Mouse (Mus musculus) small intestine, adult 2 months (tissue): ENCODE measurements around the gene Usp25. TPM values are rescaled to one million over a fixed set of nuclear protein-coding genes. Genes with fewer than 3 reads are reported as not detected.

ENCODE experiments used
- H3K27ac ChIP-seq: fragments of 200-500 bp; 2 replicates; pipeline ENCODE4 v1.5.1; 2012; ENCODE audit warnings: low read depth, low read length, control low read depth, inconsistent platforms; ENCODE audit not compliant: insufficient read depth
- H3K27me3 ChIP-seq: fragments of 200-500 bp; 2 replicates; pipeline ENCODE4 v1.6.1; 2012; ENCODE audit warnings: mild to moderate bottlenecking, moderate library complexity, low read length, inconsistent platforms; ENCODE audit not compliant: control insufficient read depth, insufficient read depth
- H3K36me3 ChIP-seq: fragments of 200-500 bp; 2 replicates; pipeline ENCODE4 v1.6.1; 2012; ENCODE audit warnings: mild to moderate bottlenecking, low read length, control low read depth, inconsistent platforms; ENCODE audit not compliant: control insufficient read depth, insufficient read depth
- H3K4me1 ChIP-seq: fragments of 200-500 bp; 2 replicates; pipeline ENCODE4 v1.6.1; 2012; ENCODE audit warnings: low read length, inconsistent platforms, mixed read lengths; ENCODE audit not compliant: control insufficient read depth, insufficient read depth, insufficient read length
- H3K4me3 ChIP-seq: fragments of 200-500 bp; 2 replicates; pipeline ENCODE4 v1.5.1; 2012; ENCODE audit warnings: low read depth, mild to moderate bottlenecking, control low read depth, inconsistent platforms, low read length, moderate library complexity
- CTCF ChIP-seq: fragments of 200-500 bp; IDR thresholded peaks from 2 replicates; pipeline ENCODE4 v1.5.1; 2012; ENCODE audit warnings: low read depth, mild to moderate bottlenecking, control low read depth, inconsistent platforms, low read length, moderate library complexity, mixed read lengths; ENCODE audit not compliant: insufficient replicate concordance, insufficient read length; ENCODE audit errors: extremely low read depth
- POLR2A ChIP-seq: fragments of 200-500 bp; IDR thresholded peaks from 2 replicates; pipeline ENCODE4 v1.6.1; 2012; ENCODE audit warnings: low read depth, mild to moderate bottlenecking, control low read depth, inconsistent platforms, low read length, moderate library complexity
- WGBS: fragments of 180-500 bp; shearing (Covaris S2); methylation state at CpG from one replicate; pipeline ENCODE4 v1.1.7; 2018; 5-methylcytosine and 5-hydroxymethylcytosine counted together
- polyA plus RNA-seq: library from polyadenylated mRNA; depleted of rRNA; stranded (reverse); fragments of >200 nt; gene quantifications from 2 replicates; pipeline ENCODE4 v1.2.3, GENCODE M21; 2012

The Usp25 gene
- polyA plus RNA-seq, 1 experiment = 53.9 TPM

DNA sequence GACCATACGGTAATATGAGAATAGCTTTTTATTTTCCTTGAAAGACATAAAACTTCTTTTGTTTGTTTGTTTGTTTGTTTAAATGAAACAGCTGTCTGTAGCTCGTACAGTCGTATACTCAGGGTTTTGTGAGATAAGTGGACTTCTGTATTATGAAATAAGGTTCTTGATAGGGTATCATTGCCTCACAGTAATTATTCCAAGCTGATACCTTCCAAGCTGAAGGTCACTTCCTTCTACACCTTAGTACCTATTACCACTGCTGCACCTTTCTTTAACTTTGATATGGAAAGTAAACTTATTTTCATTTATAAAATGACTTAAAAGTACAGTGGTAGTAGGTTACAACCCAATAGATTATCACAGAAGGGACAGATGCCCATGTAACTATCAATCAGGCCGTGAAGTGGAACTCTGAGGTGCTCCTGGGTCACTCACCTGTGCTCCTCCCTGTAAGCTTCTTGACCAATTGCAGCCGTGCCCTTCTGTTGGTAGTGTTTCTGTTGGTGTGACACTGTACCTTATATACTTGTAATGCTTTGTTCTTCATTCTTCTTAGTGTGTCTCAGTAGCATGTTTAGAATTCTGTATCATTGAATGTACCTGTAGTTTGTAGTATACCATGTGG lies 90.2 kb downstream of the Usp25 start:
- 35% methylated on average over 5 of the region's 5 CpGs for WGBS
- Histone ChIP-seq H3K27me3 (no peaks in the 10 kb centered on the region), H3K4me3 (no peak overlapping the region), H3K4me1 (no peaks in the 10 kb centered on the region), H3K36me3 (peaks cover 22% of the 10 kb centered on the region), H3K27ac (no peak overlapping the region)
- no peak for TF ChIP-seq POLR2A
- TF ChIP-seq CTCF = no peak

DNA sequence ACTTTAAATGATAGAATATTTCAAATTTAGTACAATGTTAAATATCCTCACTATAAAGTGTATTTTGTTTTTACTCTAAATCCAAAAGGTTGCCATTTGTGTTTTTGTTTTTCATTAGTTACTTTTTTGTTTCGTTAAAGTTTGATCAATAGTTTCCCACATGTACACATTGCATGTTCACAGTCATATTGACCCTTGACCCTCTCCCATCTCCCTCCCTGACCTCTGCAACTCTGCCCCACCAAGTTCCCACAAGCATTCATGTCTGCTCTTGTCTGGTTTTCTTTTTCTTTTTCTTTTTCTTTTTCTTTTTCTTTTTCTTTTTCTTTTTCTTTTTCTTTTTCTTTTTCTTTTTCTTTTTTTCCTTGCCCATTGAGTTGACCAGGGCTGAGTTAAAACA lies 97.8 kb downstream of the Usp25 start:
- no peak overlapping the region for H3K27ac ChIP-seq
- H3K4me3 ChIP-seq = no peak overlapping the region
- no peaks in the 10 kb centered on the region for H3K4me1 ChIP-seq
- TF ChIP-seq POLR2A (no peak), CTCF (no peak)
- peaks cover 49% of the 10 kb centered on the region for H3K36me3 ChIP-seq
- H3K27me3 ChIP-seq = no peaks in the 10 kb centered on the region
- WGBS = 76% methylated on average over 1 of the region's 1 CpGs

DNA sequence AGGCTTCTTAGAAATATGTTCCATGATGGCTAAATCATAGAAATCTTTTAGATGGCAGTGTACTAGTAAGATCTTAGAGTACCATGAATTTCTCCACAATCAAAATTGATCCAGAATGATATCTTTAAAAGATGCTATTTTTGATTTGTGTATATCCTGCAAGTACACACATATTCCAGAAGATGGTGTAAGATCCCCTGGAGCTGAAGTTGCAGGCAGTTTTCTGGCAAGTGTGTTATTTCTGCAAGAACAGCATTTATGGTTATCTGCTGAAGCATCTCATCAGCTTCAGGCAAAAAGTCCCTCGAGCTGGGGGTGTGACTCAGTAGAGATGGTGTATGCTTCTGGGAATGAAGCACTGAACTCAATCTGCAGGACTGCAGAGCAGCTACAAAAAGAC lies 112.4 kb downstream of the Usp25 start:
- WGBS = 21% methylated on average over 1 of the region's 1 CpGs
- Histone ChIP-seq H3K4me3 (no peak overlapping the region), H3K27me3 (no peaks in the 10 kb centered on the region), H3K36me3 (no peaks in the 10 kb centered on the region), H3K4me1 (no peaks in the 10 kb centered on the region), H3K27ac (no peak overlapping the region)
- TF ChIP-seq CTCF = no peak
- TF ChIP-seq POLR2A = no peak

DNA sequence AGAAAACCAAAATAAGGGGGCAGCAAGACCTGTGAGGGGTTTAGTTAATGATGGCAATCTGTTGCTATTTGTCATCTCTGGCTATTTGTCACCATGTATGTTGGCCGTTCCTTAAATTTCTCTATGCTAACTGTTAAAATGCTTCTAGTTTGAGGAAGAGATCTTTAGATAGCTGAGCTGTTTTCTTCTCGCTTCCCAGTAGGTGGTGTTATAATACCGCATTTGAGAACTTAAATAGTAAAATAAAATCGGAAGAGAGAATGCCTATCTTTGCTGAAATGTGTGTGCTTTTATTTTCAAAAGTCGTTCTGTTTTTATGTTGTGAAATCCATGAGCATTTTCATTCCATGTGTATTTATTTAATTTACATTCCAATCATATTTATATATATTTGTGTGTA lies 115.2 kb downstream of the Usp25 start:
- no peak overlapping the region for H3K27ac ChIP-seq
- H3K36me3 ChIP-seq = no peaks in the 10 kb centered on the region
- WGBS = 14% methylated on average over 5 of the region's 5 CpGs
- no peaks in the 10 kb centered on the region for H3K27me3 ChIP-seq
- no peaks in the 10 kb centered on the region for H3K4me1 ChIP-seq
- H3K4me3 ChIP-seq = no peak overlapping the region
- no peak for TF ChIP-seq POLR2A
- no peak for TF ChIP-seq CTCF

DNA sequence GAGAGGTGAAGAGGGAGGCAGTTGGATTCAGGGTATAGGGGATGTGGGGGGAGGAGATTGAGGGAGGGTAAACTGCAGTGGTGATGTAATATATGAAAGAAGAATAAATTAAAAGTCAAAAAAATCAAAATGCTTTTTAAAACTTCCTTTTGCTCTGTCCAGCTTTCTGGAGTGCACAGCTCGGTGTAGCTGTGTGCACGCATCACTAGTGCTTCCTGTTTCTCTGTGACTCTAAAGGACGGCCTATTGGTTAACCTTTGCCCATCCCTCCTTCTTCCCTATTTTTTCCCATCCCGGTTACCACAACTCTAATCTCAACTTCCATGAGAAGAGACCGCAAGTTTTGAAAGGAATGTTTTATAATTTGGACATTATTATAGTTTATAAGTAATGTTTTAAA lies 119.5 kb downstream of the Usp25 start:
- Histone ChIP-seq H3K36me3 (no peaks in the 10 kb centered on the region), H3K4me3 (no peak overlapping the region), H3K4me1 (no peaks in the 10 kb centered on the region), H3K27ac (no peak overlapping the region), H3K27me3 (no peaks in the 10 kb centered on the region)
- TF ChIP-seq POLR2A (no peak), CTCF (no peak)
- 29% methylated on average over 5 of the region's 5 CpGs for WGBS

DNA sequence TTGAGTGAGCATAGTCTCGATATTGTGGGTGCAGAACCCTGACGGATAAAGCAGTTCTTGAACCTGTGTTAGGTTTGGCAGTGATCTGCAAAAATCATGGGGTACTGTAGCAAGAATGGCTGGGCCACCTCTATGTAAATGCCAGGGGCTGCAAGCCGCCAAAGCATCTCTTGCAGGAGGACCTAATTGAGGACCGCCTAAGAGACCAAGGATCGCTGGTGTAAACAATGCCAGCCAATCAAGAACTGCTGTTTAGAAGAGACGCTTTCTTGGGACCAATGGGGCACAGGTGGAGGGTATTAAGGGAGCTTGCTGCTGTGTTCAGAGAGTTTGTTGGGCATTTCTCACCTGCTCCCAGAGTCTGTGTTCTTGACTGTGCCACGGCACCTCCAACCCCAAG lies 127.1 kb downstream of the Usp25 start:
- Histone ChIP-seq H3K27me3 (no peaks in the 10 kb centered on the region), H3K27ac (no peak overlapping the region), H3K4me1 (no peaks in the 10 kb centered on the region), H3K36me3 (no peaks in the 10 kb centered on the region), H3K4me3 (no peak overlapping the region)
- 91% methylated on average over 7 of the region's 7 CpGs for WGBS
- no peak for TF ChIP-seq CTCF
- TF ChIP-seq POLR2A = no peak

DNA sequence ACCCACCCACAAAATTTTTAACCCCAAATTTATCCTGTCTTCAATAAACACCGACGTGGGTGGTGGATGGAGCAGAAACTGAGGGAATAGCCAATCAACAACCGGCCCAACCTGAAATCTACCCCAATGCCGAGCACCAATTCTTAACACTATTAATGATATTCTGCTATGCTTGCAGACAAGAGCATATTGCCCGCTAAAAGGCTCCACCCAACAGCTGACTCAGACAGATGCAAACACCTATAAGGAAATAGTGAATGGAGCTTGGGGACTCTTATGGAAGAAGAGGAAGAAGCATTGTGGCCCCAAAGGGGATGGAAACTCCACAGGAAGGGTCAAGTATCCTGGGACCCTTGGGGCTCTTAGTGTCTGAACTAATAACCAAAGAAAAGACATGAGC lies 133.3 kb downstream of the Usp25 start:
- Histone ChIP-seq H3K36me3 (no peaks in the 10 kb centered on the region), H3K4me3 (no peak overlapping the region), H3K4me1 (no peaks in the 10 kb centered on the region), H3K27ac (no peak overlapping the region), H3K27me3 (no peaks in the 10 kb centered on the region)
- 87% methylated on average over 5 of the region's 5 CpGs for WGBS
- TF ChIP-seq POLR2A (no peak), CTCF (no peak)

DNA sequence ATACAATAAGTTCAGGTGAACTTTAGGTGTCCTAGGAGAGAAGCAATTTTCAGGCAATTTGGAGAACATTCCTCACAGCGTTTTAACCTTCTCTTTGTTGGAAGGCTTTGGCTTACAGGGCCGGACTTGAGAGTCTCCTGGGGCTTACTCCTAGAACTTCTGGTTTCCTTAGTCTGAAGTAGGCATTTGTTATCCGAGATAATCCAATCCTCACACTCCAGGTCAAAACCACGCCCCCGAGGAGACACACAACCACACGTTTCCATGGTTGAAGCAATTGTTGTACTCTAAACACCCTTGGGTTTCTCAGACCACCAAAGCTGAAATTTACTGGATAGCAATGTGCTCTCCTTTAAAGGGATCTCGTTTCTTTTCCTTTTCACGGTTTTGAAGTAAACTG lies 136.8 kb downstream of the Usp25 start:
- H3K4me3 ChIP-seq = no peak overlapping the region
- no peaks in the 10 kb centered on the region for H3K27me3 ChIP-seq
- no peak overlapping the region for H3K27ac ChIP-seq
- no peaks in the 10 kb centered on the region for H3K4me1 ChIP-seq
- WGBS = 62% methylated on average over 8 of the region's 8 CpGs
- no peaks in the 10 kb centered on the region for H3K36me3 ChIP-seq
- TF ChIP-seq CTCF (no peak), POLR2A (no peak)
